Mouse (Mus musculus): ENCODE measurements at regions not wholly inside any gene's neighbourhood (a gene's known extent, or its start where the extent isn't known, plus 50 kb on each side); places are given as distances from the start of the nearest gene placed in this dataset.

GRCm38 (mm10) chr7:111337053-111337452, 254.2 kb upstream of the Eif4g2 start:
- no peak for DNase-seq (ENCODE audit: low spot score)

- DNase-seq (ENCODE audit: low spot score): no peak
These were observed 240.1 kb upstream of the Eif4g2 start for GRCm38 (mm10) chr7:111322901-111323300.

GRCm38 (mm10) chr7:111319917-111320316, 237.1 kb upstream of the Eif4g2 start:
- DNase-seq (ENCODE audit: low spot score): no peak

- no peak for DNase-seq (ENCODE audit: low spot score)
These were observed 233.7 kb upstream of the Eif4g2 start for GRCm38 (mm10) chr7:111316479-111316990.

- no peak for DNase-seq (ENCODE audit: low spot score)
These were observed 231.1 kb upstream of the Eif4g2 start for GRCm38 (mm10) chr7:111313921-111314320.

- no peak for DNase-seq (ENCODE audit: low spot score)
These were observed 222.4 kb upstream of the Eif4g2 start for GRCm38 (mm10) chr7:111305196-111305595.

- no peak for DNase-seq (ENCODE audit: low spot score)
These were observed 219.1 kb upstream of the Eif4g2 start for GRCm38 (mm10) chr7:111301791-111302488.

GRCm38 (mm10) chr7:111297174-111297902, 214.5 kb upstream of the Eif4g2 start:
- DNase-seq (ENCODE audit: low spot score): no peak

GRCm38 (mm10) chr7:111283411-111283955, 200.7 kb upstream of the Eif4g2 start:
- DNase-seq (ENCODE audit: low spot score): no peak

GRCm38 (mm10) chr7:111282314-111282713, 199.5 kb upstream of the Eif4g2 start:
- no peak for DNase-seq (ENCODE audit: low spot score)

GRCm38 (mm10) chr7:111277703-111278102, 194.9 kb upstream of the Eif4g2 start:
- no peak for DNase-seq (ENCODE audit: low spot score)

GRCm38 (mm10) chr7:111273839-111274238, 191.0 kb upstream of the Eif4g2 start:
- DNase-seq (ENCODE audit: low spot score): no peak

- no peak for DNase-seq (ENCODE audit: low spot score)
These were observed 188.0 kb upstream of the Eif4g2 start for GRCm38 (mm10) chr7:111270874-111271273.

- DNase-seq (ENCODE audit: low spot score): no peak
These were observed 185.4 kb upstream of the Eif4g2 start for GRCm38 (mm10) chr7:111268197-111268596.

- no peak for DNase-seq (ENCODE audit: low spot score)
These were observed 180.5 kb upstream of the Eif4g2 start for GRCm38 (mm10) chr7:111263302-111263701.

GRCm38 (mm10) chr7:111259630-111260574, 177.1 kb upstream of the Eif4g2 start:
- peak; percentile 14 for DNase-seq (ENCODE audit: low spot score)

- DNase-seq (ENCODE audit: low spot score): no peak
These were observed 175.0 kb upstream of the Eif4g2 start for GRCm38 (mm10) chr7:111257842-111258241.

- DNase-seq (ENCODE audit: low spot score): no peak
These were observed 173.4 kb upstream of the Eif4g2 start for GRCm38 (mm10) chr7:111256199-111256598.

- peak; percentile 80 for DNase-seq (ENCODE audit: low spot score)
These were observed 166.8 kb upstream of the Eif4g2 start for GRCm38 (mm10) chr7:111249606-111250005.

GRCm38 (mm10) chr7:111245488-111245887, 162.7 kb upstream of the Eif4g2 start:
- no peak for DNase-seq (ENCODE audit: low spot score)

GRCm38 (mm10) chr7:111245067-111245466, 162.2 kb upstream of the Eif4g2 start:
- no peak for DNase-seq (ENCODE audit: low spot score)

GRCm38 (mm10) chr7:111243831-111244230, 161.0 kb upstream of the Eif4g2 start:
- DNase-seq (ENCODE audit: low spot score): no peak
